Mouse (Mus musculus) frontal cortex, adult (tissue): Measurements from ENCODE around the gene Lipc.

Experiments used
- ATAC-seq: cut with Nextera tagmentation; 2 replicates; pipeline ENCODE4 v1.9.2; 2017; ENCODE audit warnings: mild to moderate bottlenecking, moderate library complexity, mixed read lengths; ENCODE audit not compliant: low TSS enrichment

The Lipc gene

GRCm38 (mm10) chr9:70957717-70958116, 5.7 kb upstream of the Lipc start:
- no peak for ATAC-seq

GRCm38 (mm10) chr9:70954226-70954625, 2.2 kb upstream of the Lipc start:
- peak; percentile 93 for ATAC-seq

GRCm38 (mm10) chr9:70949336-70949735, 2.7 kb downstream of the Lipc start:
- no peak for ATAC-seq

GRCm38 (mm10) chr9:70947312-70947711, 4.7 kb downstream of the Lipc start:
- ATAC-seq = no peak

GRCm38 (mm10) chr9:70942686-70943333, 9.2 kb downstream of the Lipc start:
- peak; percentile 76; the same call in 1 of the 2 replicates for ATAC-seq

GRCm38 (mm10) chr9:70939752-70940501, 12.1 kb downstream of the Lipc start:
- ATAC-seq = no peak

GRCm38 (mm10) chr9:70938850-70939249, 13.2 kb downstream of the Lipc start:
- ATAC-seq = no peak

- peak; percentile 57; the same call in 1 of the 2 replicates for ATAC-seq
Observed at GRCm38 (mm10) chr9:70938134-70938533, 13.9 kb downstream of the Lipc start.

- ATAC-seq = no peak
Observed at GRCm38 (mm10) chr9:70934587-70935295, 17.3 kb downstream of the Lipc start.

- ATAC-seq = peak; percentile 90
Observed at GRCm38 (mm10) chr9:70930641-70931020, 21.4 kb downstream of the Lipc start.

- peak; percentile 62 for ATAC-seq
Observed at GRCm38 (mm10) chr9:70929840-70930640, 22.0 kb downstream of the Lipc start.

- no peak for ATAC-seq
Observed at GRCm38 (mm10) chr9:70928472-70928871, 23.6 kb downstream of the Lipc start.

- no peak for ATAC-seq
Observed at GRCm38 (mm10) chr9:70927701-70928100, 24.3 kb downstream of the Lipc start.

GRCm38 (mm10) chr9:70926820-70927588, 25.0 kb downstream of the Lipc start:
- ATAC-seq = no peak

- no peak for ATAC-seq
Observed at GRCm38 (mm10) chr9:70925225-70925624, 26.8 kb downstream of the Lipc start.

GRCm38 (mm10) chr9:70924763-70925162, 27.3 kb downstream of the Lipc start:
- ATAC-seq = no peak

GRCm38 (mm10) chr9:70921781-70922565, 30.1 kb downstream of the Lipc start:
- no peak for ATAC-seq

GRCm38 (mm10) chr9:70921132-70921531, 30.9 kb downstream of the Lipc start:
- no peak for ATAC-seq

- no peak for ATAC-seq
Observed at GRCm38 (mm10) chr9:70919271-70919670, 32.8 kb downstream of the Lipc start.

GRCm38 (mm10) chr9:70916516-70916915, 35.5 kb downstream of the Lipc start:
- ATAC-seq = no peak
